Mouse (Mus musculus): ENCODE data around the gene Tac2. TPM values are rescaled to one million over a fixed set of nuclear protein-coding genes. Genes with fewer than 3 reads are reported as not detected.

Gene Tac2
- polyA plus RNA-seq, 1 experiment from 2014 or later: 0.56 TPM

DNA sequence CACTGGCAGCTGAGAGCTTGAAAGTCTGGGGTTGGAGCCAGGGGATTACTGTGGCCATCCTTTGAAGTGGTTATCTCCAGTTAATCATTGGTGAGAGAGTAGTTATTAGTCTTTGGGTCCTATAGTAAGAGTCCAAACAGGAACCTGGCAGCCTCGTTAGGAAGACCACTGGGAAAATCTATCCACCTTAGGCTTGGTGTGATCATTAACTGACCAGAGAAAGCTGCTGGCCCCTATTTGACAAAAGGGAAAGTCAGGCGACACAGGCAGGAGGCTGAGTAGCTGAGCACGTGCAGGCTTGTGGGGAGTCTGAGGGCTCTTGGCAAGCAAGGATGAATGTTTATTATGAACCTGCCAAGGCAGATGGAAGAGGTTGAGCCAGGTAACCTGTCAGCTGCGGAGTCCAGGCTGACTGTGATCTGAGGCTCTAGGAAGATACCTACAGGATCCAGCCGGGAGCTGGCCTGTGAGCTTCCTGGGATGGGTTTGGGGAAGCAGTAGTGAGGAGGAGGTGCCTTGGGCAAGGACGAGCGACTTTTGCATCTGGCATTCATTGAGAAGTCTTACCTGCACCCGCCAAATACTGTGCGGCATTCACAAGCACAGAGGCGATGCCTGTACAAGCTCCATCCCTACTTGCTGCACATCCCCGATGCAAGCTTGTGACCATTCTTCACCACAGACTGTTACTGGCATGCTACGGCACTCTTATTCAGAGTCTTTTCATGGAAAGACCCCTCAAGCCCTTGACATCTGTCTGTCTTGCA, 39.8 kb downstream of the Tac2 start:
- WGBS: 64% methylated on average over 12 of the region's 12 CpGs

GRCm38 (mm10) chr10:127766564-127766963, 42.3 kb downstream of the Tac2 start:
- ATAC-seq (ENCODE audit: low FRiP score): no peak
- no peaks in the 10 kb centered on the region for H3K4me1 ChIP-seq
- H3K9ac ChIP-seq (replicated peaks): no peak overlapping the region
- no peak overlapping the region for H3K4me2 ChIP-seq
- no peaks in the 10 kb centered on the region for H3K27me3 ChIP-seq (replicated peaks)
- no peaks in the 10 kb centered on the region for H3K9me3 ChIP-seq (replicated peaks)
- 90% methylated on average over 1 of the region's 1 CpGs for WGBS
- no peaks in the 10 kb centered on the region for H3K36me3 ChIP-seq
- H3K27ac ChIP-seq (replicated peaks): no peak overlapping the region
- no peak overlapping the region for H3K4me3 ChIP-seq (replicated peaks)

More for the DNA sequence above, 39.8 kb downstream of the Tac2 start:
- H3K9ac ChIP-seq (replicated peaks): no peak overlapping the region
- H3K9me3 ChIP-seq (replicated peaks): no peaks in the 10 kb centered on the region
- ATAC-seq (ENCODE audit: low FRiP score): no peak
- no peaks in the 10 kb centered on the region for H3K36me3 ChIP-seq
- H3K27me3 ChIP-seq (replicated peaks): no peaks in the 10 kb centered on the region
- H3K4me2 ChIP-seq: no peak overlapping the region
- H3K4me3 ChIP-seq (replicated peaks): no peak overlapping the region
- H3K27ac ChIP-seq (replicated peaks): no peak overlapping the region
- no peaks in the 10 kb centered on the region for H3K4me1 ChIP-seq

DNA sequence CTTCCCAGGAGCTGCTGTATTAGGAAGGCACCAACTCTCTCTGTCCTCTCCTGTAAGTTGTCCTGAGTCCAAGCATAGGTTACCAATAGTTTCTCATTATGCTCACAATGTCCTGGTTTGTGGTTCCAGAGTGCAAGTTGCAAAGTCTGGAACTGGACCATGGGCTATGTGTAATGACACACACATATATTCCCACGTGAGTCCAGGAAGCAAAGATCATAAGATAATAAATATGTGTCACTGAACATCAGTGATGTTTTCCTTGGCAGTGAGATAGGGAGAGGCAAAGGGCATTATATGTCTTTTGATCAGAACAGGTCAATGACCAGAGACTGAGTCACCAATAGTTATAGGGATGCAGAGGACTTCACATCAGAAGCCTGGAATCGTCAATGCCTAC, 51.7 kb downstream of the Tac2 start, which contains the start of gene Rdh9:
TSS of gene Rdh9 (plus strand) at position 376 of the 400 bp plus-strand sequence.
- Histone ChIP-seq H3K36me3 (no peaks in the 10 kb centered on the region), H3K27ac (replicated peaks) (no peak within 1 kb of the TSS), H3K9me3 (replicated peaks) (no peaks in the 10 kb centered on the region), H3K9ac (replicated peaks) (no peak within 1 kb of the TSS), H3K4me2 (no peak within 1 kb of the TSS), H3K4me3 (replicated peaks) (no peak within 1 kb of the TSS), H3K4me1 (no peaks in the 10 kb centered on the region), H3K27me3 (replicated peaks) (no peaks in the 10 kb centered on the region)
- ATAC-seq (ENCODE audit: low FRiP score): no peak
- 88% methylated on average over 2 of the region's 2 CpGs for WGBS

Other genes with a start within 250 kb of the Tac2 start
- 1.9 and 2.9 TPM in 2 replicates for gene Stac3, start 222.8 kb upstream of the Tac2 start, polyA plus RNA-seq (2015; fragmentation: Nextera tagmentation; extraction: Ambion mirVana)
- 17.8 and 22.5 TPM in 2 replicates for gene Ndufa4l2, start 209.5 kb upstream of the Tac2 start, polyA plus RNA-seq (2015; fragmentation: Nextera tagmentation; extraction: Ambion mirVana)
- gene Shmt2, start 202.0 kb upstream of the Tac2 start, polyA plus RNA-seq (2015; fragmentation: Nextera tagmentation; extraction: Ambion mirVana): 50.4 and 69.9 TPM in 2 replicates
- 80.4 and 102 TPM in 2 replicates for gene Nxph4, start 189.9 kb upstream of the Tac2 start, polyA plus RNA-seq (2015; fragmentation: Nextera tagmentation; extraction: Ambion mirVana)
- 102 and 108 TPM in 2 replicates for gene Lrp1, start 103.3 kb upstream of the Tac2 start, polyA plus RNA-seq (2015; fragmentation: Nextera tagmentation; extraction: Ambion mirVana)
- 5.0 and 11.5 TPM in 2 replicates for gene Stat6, start 81.5 kb upstream of the Tac2 start, polyA plus RNA-seq (2015; fragmentation: Nextera tagmentation; extraction: Ambion mirVana)
- 3.4 and 4.7 TPM in 2 replicates for gene Nemp1, start 57.6 kb upstream of the Tac2 start, polyA plus RNA-seq (2015; fragmentation: Nextera tagmentation; extraction: Ambion mirVana)
- 2.5 and 4.8 TPM in 2 replicates for gene Nab2, start 55.9 kb upstream of the Tac2 start, polyA plus RNA-seq (2015; fragmentation: Nextera tagmentation; extraction: Ambion mirVana)
- gene Myo1a, start 19.3 kb upstream of the Tac2 start, polyA plus RNA-seq (2015; fragmentation: Nextera tagmentation; extraction: Ambion mirVana): 1.2 and 2.1 TPM in 2 replicates
- gene Zbtb39, start 15.1 kb downstream of the Tac2 start, polyA plus RNA-seq (2015; fragmentation: Nextera tagmentation; extraction: Ambion mirVana): 2.4 and 2.8 TPM in 2 replicates
- gene Gpr182, start 27.3 kb downstream of the Tac2 start, polyA plus RNA-seq (2015; fragmentation: Nextera tagmentation; extraction: Ambion mirVana): 0.90 and 1.3 TPM in 2 replicates
- not detected in 2 replicates for gene Rdh1, start 35.2 kb downstream of the Tac2 start, polyA plus RNA-seq (2015; fragmentation: Nextera tagmentation; extraction: Ambion mirVana)
- not detected in 2 replicates for gene Rdh16f1, start 35.3 kb downstream of the Tac2 start, polyA plus RNA-seq (2015; fragmentation: Nextera tagmentation; extraction: Ambion mirVana)
- gene Rdh9, start 51.9 kb downstream of the Tac2 start, polyA plus RNA-seq (2015; fragmentation: Nextera tagmentation; extraction: Ambion mirVana): 0.09 and 0.27 TPM in 2 replicates
- gene Rdh16, start 76.7 kb downstream of the Tac2 start, polyA plus RNA-seq (2015; fragmentation: Nextera tagmentation; extraction: Ambion mirVana): 0.05 and 0.09 TPM in 2 replicates
- not detected in 2 replicates for gene Rdh19, start 125.5 kb downstream of the Tac2 start, polyA plus RNA-seq (2015; fragmentation: Nextera tagmentation; extraction: Ambion mirVana)
- not detected in 2 replicates for gene Rdh16f2, start 142.0 kb downstream of the Tac2 start, polyA plus RNA-seq (2015; fragmentation: Nextera tagmentation; extraction: Ambion mirVana)
- gene Rdh7, start 164.3 kb downstream of the Tac2 start, polyA plus RNA-seq (2015; fragmentation: Nextera tagmentation; extraction: Ambion mirVana): not detected in 2 replicates
- 0.06 TPM in 1 of 2 replicates, not detected in the other for gene Sdr9c7, start 174.0 kb downstream of the Tac2 start, polyA plus RNA-seq (2015; fragmentation: Nextera tagmentation; extraction: Ambion mirVana)

Measured in neural tube, embryonic 15.5 days (tissue).